Mouse (Mus musculus): ENCODE measurements around the gene Gm4353. TPM values are rescaled to one million over a fixed set of nuclear protein-coding genes. Genes with fewer than 3 reads are reported as not detected.

The Gm4353 gene
- polyA plus RNA-seq, 1 experiment from 2014 or later: 2.3 TPM

GRCm38 (mm10) chr7:116038024-116038423, 46.4 kb downstream of the Gm4353 start:
- H3K27ac ChIP-seq (ENCODE audit: low read depth, low read length): no peak overlapping the region
- WGBS: 1% methylated on average over 13 of the region's 13 CpGs
- ATAC-seq: no peak
- peaks cover 27% of the 10 kb centered on the region for H3K4me1 ChIP-seq (ENCODE audit: control insufficient read depth, insufficient read depth, low read depth, low read length)
- peak overlapping the region; percentile 44 for H3K4me2 ChIP-seq (ENCODE audit: low read length)
- H3K36me3 ChIP-seq (ENCODE audit: control insufficient read depth, insufficient read depth, low read length): no peaks in the 10 kb centered on the region
- H3K9me3 ChIP-seq (ENCODE audit: control insufficient read depth, low read length): no peaks in the 10 kb centered on the region
- H3K4me3 ChIP-seq (ENCODE audit: low read length): peak overlapping the region; percentile 9
- no peak overlapping the region for H3K9ac ChIP-seq (ENCODE audit: low read depth, low read length)
- H3K27me3 ChIP-seq (replicated peaks; ENCODE audit: control insufficient read depth, insufficient read depth, low read length): peaks cover 31% of the 10 kb centered on the region

- Histone ChIP-seq H3K9ac (ENCODE audit: low read depth, low read length) (no peak overlapping the region), H3K9me3 (ENCODE audit: control insufficient read depth, low read length) (no peaks in the 10 kb centered on the region), H3K4me2 (ENCODE audit: low read length) (0 out of 2 replicates have a peak overlapping the region, but pooled peaks have one; percentile 14), H3K27me3 (replicated peaks; ENCODE audit: control insufficient read depth, insufficient read depth, low read length) (peaks cover 31% of the 10 kb centered on the region), H3K36me3 (ENCODE audit: control insufficient read depth, insufficient read depth, low read length) (no peaks in the 10 kb centered on the region), H3K27ac (ENCODE audit: low read depth, low read length) (no peak overlapping the region), H3K4me1 (ENCODE audit: control insufficient read depth, insufficient read depth, low read depth, low read length) (peaks cover 32% of the 10 kb centered on the region), H3K4me3 (ENCODE audit: low read length) (peak overlapping the region; percentile 6; the same call in 1 of the 2 replicates)
- ATAC-seq: no peak
- 33% methylated on average over 18 of the region's 18 CpGs for WGBS
These were observed 47.6 kb downstream of the Gm4353 start for GRCm38 (mm10) chr7:116036591-116037555.

GRCm38 (mm10) chr7:116035504-116035903, 48.9 kb downstream of the Gm4353 start:
- Histone ChIP-seq H3K9me3 (ENCODE audit: control insufficient read depth, low read length) (no peaks in the 10 kb centered on the region), H3K36me3 (ENCODE audit: control insufficient read depth, insufficient read depth, low read length) (no peaks in the 10 kb centered on the region), H3K27me3 (replicated peaks; ENCODE audit: control insufficient read depth, insufficient read depth, low read length) (peaks cover 34% of the 10 kb centered on the region), H3K4me3 (ENCODE audit: low read length) (no peak overlapping the region), H3K4me1 (ENCODE audit: control insufficient read depth, insufficient read depth, low read depth, low read length) (peaks cover 44% of the 10 kb centered on the region), H3K4me2 (ENCODE audit: low read length) (no peak overlapping the region), H3K27ac (ENCODE audit: low read depth, low read length) (no peak overlapping the region), H3K9ac (ENCODE audit: low read depth, low read length) (no peak overlapping the region)
- WGBS: 39% methylated on average over 4 of the region's 4 CpGs
- no peak for ATAC-seq

DNA sequence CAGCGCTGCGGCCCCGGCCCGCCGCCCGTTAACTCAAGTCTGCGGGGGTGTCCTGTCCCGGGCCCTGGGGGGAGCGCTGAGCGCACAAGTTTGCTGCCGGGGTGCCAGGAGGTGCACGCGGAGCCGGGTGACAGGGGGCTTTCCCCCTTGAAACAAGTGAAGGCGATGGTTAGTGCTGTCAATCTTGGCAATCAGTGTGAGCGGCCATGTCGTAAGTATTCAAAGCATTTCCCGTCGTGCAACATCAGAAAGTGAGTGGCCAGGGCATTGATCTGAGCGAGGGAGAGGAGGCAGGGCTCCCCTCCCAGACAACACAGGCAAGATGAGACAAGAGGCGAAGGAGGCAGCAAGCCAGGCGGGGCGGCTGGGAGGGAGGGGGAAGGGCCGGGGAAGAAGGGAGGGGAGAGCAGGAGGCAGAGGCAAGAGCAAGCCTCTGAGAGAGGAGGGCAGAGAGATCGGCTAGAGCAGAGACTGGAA, 50.1 kb downstream of the Gm4353 start:
- peak overlapping the region; percentile 77 for H3K27ac ChIP-seq (ENCODE audit: low read depth, low read length)
- peak; percentile 60 for ATAC-seq
- peak overlapping the region; percentile 100 for H3K4me2 ChIP-seq (ENCODE audit: low read length)
- peak overlapping the region; percentile 55 for H3K9ac ChIP-seq (ENCODE audit: low read depth, low read length)
- H3K4me1 ChIP-seq (ENCODE audit: control insufficient read depth, insufficient read depth, low read depth, low read length): peaks cover 39% of the 10 kb centered on the region
- peak overlapping the region; percentile 45 for H3K4me3 ChIP-seq (ENCODE audit: low read length)
- no peaks in the 10 kb centered on the region for H3K9me3 ChIP-seq (ENCODE audit: control insufficient read depth, low read length)
- H3K27me3 ChIP-seq (replicated peaks; ENCODE audit: control insufficient read depth, insufficient read depth, low read length): peaks cover 39% of the 10 kb centered on the region
- no peaks in the 10 kb centered on the region for H3K36me3 ChIP-seq (ENCODE audit: control insufficient read depth, insufficient read depth, low read length)
- under 1% methylated on average over 25 of the region's 25 CpGs for WGBS

GRCm38 (mm10) chr7:116033371-116034241, 50.8 kb downstream of the Gm4353 start:
- H3K27ac ChIP-seq (ENCODE audit: low read depth, low read length): peak overlapping the region; percentile 77
- H3K9me3 ChIP-seq (ENCODE audit: control insufficient read depth, low read length): no peaks in the 10 kb centered on the region
- peaks cover 37% of the 10 kb centered on the region for H3K4me1 ChIP-seq (ENCODE audit: control insufficient read depth, insufficient read depth, low read depth, low read length)
- H3K4me2 ChIP-seq (ENCODE audit: low read length): peak overlapping the region; percentile 100
- H3K36me3 ChIP-seq (ENCODE audit: control insufficient read depth, insufficient read depth, low read length): no peaks in the 10 kb centered on the region
- peak overlapping the region; percentile 55 for H3K9ac ChIP-seq (ENCODE audit: low read depth, low read length)
- peak overlapping the region; percentile 45 for H3K4me3 ChIP-seq (ENCODE audit: low read length)
- WGBS: under 1% methylated on average over 51 of the region's 54 CpGs
- ATAC-seq: peak; percentile 65
- peaks cover 39% of the 10 kb centered on the region for H3K27me3 ChIP-seq (replicated peaks; ENCODE audit: control insufficient read depth, insufficient read depth, low read length)

Other genes with a start within 250 kb of the Gm4353 start
- gene Sox6, start 45.8 kb downstream of the Gm4353 start, polyA plus RNA-seq (2015; fragmentation: Nextera tagmentation; extraction: Ambion mirVana): 29.2 and 31.2 TPM in 2 replicates
- 309 and 311 TPM in 2 replicates for gene 1110004F10Rik, start 45.2 kb downstream of the Gm4353 start, polyA plus RNA-seq (2015; fragmentation: Nextera tagmentation; extraction: Ambion mirVana)
- 8.5 and 8.8 TPM in 2 replicates for gene Plekha7, start 223.7 kb upstream of the Gm4353 start, polyA plus RNA-seq (2015; fragmentation: Nextera tagmentation; extraction: Ambion mirVana)
- 381 and 423 TPM in 2 replicates for gene Rps13, start 249.6 kb upstream of the Gm4353 start, polyA plus RNA-seq (2015; fragmentation: Nextera tagmentation; extraction: Ambion mirVana)